Mouse (Mus musculus) midbrain, embryonic 10.5 days (tissue): ENCODE data around the gene Tmem200b. TPM values are rescaled to one million over a fixed set of nuclear protein-coding genes. Genes with fewer than 3 reads are reported as not detected.

Experiments used
- DNase-seq: peaks from one replicate; pipeline ENCODE4 v3.0.0-alpha.2; 2017; ENCODE audit warnings: low spot score
- H3K27ac ChIP-seq: fragments of 300-500 bp; sonication (generic); replicated peaks from 2 replicates; pipeline ENCODE4 v1.5.1; 2016; ENCODE audit warnings: mild to moderate bottlenecking
- H3K27me3 ChIP-seq: fragments of 300-500 bp; sonication (generic); 2 replicates; pipeline ENCODE4 v1.6.1; 2016; ENCODE audit warnings: low read depth, mild to moderate bottlenecking; ENCODE audit not compliant: poor library complexity, severe bottlenecking
- H3K36me3 ChIP-seq: fragments of 300-500 bp; sonication (generic); 2 replicates; pipeline ENCODE4 v1.6.1; 2016; ENCODE audit warnings: mild to moderate bottlenecking, moderate library complexity
- H3K4me1 ChIP-seq: fragments of 300-500 bp; sonication (generic); 2 replicates; pipeline ENCODE4 v1.6.1; 2016
- H3K4me3 ChIP-seq: fragments of 300-500 bp; sonication (generic); 2 replicates; pipeline ENCODE4 v1.5.1; 2016; ENCODE audit warnings: mild to moderate bottlenecking, moderate library complexity
- H3K9me3 ChIP-seq: fragments of 300-500 bp; sonication (generic); replicated peaks from 2 replicates; pipeline ENCODE4 v1.6.1; 2016; ENCODE audit warnings: mild to moderate bottlenecking
- WGBS: fragments of 180-500 bp; shearing (Covaris S2); methylation state at CpG from one replicate; pipeline ENCODE4 v1.1.7; 2016; 5-methylcytosine and 5-hydroxymethylcytosine counted together
- polyA plus RNA-seq: library from polyadenylated mRNA; unstranded; fragments of >200 nt; fragmentation: Nextera tagmentation; extraction: Ambion mirVana; gene quantifications from 2 replicates; pipeline ENCODE4 v1.2.1, GENCODE M21; 2016

Tmem200b gene
- polyA plus RNA-seq, 1 experiment from 2014 or later, result 0.49 TPM

DNA sequence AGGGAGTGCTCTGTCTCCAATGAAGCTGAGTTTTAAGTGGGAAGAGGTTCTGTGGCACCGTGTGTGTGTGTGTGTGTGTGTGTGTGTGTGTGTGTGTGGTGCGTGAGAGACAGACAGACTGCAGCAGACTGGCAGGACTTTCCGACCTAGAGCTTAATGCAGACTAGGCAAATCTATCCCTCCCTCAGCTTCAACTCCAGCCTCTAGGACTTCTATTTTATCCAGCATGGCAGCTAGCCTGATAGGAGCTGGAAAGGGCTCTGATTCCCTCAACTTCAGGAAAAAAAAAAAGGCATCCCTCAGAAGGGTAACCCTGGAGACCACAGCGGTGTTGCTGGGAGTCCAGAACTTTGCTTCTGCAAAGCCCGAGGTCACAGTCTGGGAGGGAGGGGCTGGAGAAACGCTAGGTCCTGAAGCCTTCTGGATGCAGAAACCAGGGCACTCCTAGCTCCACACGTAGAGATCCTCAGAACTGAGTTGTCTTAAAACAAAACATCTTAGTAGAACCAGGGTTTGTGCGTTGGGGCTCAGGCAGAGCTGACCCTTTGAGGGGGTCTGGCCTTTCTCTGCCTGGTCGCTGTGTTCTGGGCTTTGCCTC is 7.4 kb upstream of the Tmem200b start:
- 9% methylated on average over 9 of the region's 9 CpGs for WGBS
- peaks cover 72% of the 10 kb centered on the region for H3K4me1 ChIP-seq
- H3K4me3 ChIP-seq, result 0 out of 2 replicates have a peak overlapping the region, but pooled peaks have one; percentile 16
- H3K9me3 ChIP-seq, result no peaks in the 10 kb centered on the region
- DNase-seq, result peak; percentile 43
- H3K27ac ChIP-seq, result no peak overlapping the region
- H3K27me3 ChIP-seq, result peaks cover 82% of the 10 kb centered on the region
- H3K36me3 ChIP-seq, result no peaks in the 10 kb centered on the region

DNA sequence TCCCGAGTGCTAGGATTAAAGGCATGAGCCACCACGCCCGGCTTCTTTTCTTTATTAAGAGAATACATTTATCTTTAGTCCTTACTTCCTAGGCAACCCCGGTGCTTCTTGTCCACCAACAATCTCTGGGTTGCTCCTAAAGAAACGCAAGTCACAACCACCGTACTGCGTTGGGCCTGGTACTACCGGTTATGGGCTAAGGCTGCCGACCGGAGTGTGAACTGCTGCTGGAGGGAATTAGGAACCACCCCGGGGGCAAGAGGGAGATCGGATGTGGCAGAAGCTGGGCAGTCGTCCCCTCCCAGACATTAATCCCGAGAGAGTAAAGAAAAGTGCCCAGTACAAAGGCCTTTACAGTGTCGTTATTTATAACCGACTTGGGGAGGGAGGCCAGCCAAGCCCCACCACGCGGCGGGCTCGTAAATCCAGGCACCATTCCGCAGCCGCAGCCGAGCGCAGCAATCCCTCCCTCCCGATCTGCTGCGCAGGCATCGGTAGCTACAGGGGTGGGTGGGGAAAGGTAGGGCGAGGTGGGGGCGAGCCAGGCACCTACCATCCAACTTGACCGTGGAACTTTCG is 6.6 kb upstream of the Tmem200b start:
- peaks cover 73% of the 10 kb centered on the region for H3K4me1 ChIP-seq
- DNase-seq, result peak; percentile 56
- H3K4me3 ChIP-seq, result peak overlapping the region; percentile 49
- no peaks in the 10 kb centered on the region for H3K36me3 ChIP-seq
- H3K27ac ChIP-seq, result 0 out of 2 replicates have a peak overlapping the region, but pooled peaks have one; percentile 33
- under 1% methylated on average over 31 of the region's 31 CpGs for WGBS
- peaks cover 90% of the 10 kb centered on the region for H3K27me3 ChIP-seq
- H3K9me3 ChIP-seq, result no peaks in the 10 kb centered on the region

DNA sequence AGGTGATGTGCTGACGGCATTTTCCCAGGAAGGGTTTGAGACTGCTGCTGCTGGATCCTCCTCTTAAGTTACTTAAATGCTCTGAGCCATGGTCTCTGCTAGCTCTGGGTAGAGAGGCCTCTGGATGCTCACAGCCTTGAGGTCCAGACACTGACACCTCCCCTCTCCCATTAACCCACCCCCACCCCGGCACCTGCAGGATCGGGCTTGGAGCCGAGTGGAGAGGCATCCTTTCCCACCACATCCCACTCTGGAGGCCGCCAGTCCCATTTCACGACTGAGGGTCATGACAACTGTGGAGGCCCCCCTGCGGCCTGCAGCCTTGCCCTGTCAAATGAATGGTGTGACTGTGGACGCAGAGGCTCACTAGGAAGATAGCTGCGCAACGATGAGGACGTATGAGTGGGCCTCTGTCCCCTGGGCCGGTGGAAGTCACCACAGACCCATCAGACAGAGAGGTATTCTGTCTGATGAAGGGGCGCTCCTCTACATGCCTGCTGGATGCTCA is 5.7 kb upstream of the Tmem200b start:
- Histone ChIP-seq H3K4me3 (peak overlapping the region; percentile 49), H3K9me3 (no peaks in the 10 kb centered on the region), H3K27ac (no peak overlapping the region), H3K36me3 (no peaks in the 10 kb centered on the region), H3K4me1 (peaks cover 73% of the 10 kb centered on the region), H3K27me3 (peaks cover 99% of the 10 kb centered on the region)
- DNase-seq, result peak; percentile 27
- 13% methylated on average over 13 of the region's 13 CpGs for WGBS

GRCm38 (mm10) chr4:131916425-131916824 is 5.1 kb upstream of the Tmem200b start:
- H3K9me3 ChIP-seq, result no peaks in the 10 kb centered on the region
- WGBS, result 5% methylated on average over 15 of the region's 15 CpGs
- peaks cover 73% of the 10 kb centered on the region for H3K4me1 ChIP-seq

GRCm38 (mm10) chr4:131917010-131917555 is 4.5 kb upstream of the Tmem200b start:
- peaks cover 77% of the 10 kb centered on the region for H3K4me1 ChIP-seq
- no peak overlapping the region for H3K4me3 ChIP-seq
- WGBS, result 77% methylated on average over 10 of the region's 10 CpGs
- H3K27me3 ChIP-seq, result peaks cover 99% of the 10 kb centered on the region
- no peak overlapping the region for H3K27ac ChIP-seq
- no peak for DNase-seq
- no peaks in the 10 kb centered on the region for H3K9me3 ChIP-seq
- H3K36me3 ChIP-seq, result no peaks in the 10 kb centered on the region

More at GRCm38 (mm10) chr4:131916425-131916824, 5.1 kb upstream of the Tmem200b start:
- DNase-seq, result peak; percentile 82
- Histone ChIP-seq H3K27ac (no peak overlapping the region), H3K36me3 (no peaks in the 10 kb centered on the region), H3K27me3 (peaks cover 99% of the 10 kb centered on the region), H3K4me3 (peak overlapping the region; percentile 49; the same call in 1 of the 2 replicates)

DNA sequence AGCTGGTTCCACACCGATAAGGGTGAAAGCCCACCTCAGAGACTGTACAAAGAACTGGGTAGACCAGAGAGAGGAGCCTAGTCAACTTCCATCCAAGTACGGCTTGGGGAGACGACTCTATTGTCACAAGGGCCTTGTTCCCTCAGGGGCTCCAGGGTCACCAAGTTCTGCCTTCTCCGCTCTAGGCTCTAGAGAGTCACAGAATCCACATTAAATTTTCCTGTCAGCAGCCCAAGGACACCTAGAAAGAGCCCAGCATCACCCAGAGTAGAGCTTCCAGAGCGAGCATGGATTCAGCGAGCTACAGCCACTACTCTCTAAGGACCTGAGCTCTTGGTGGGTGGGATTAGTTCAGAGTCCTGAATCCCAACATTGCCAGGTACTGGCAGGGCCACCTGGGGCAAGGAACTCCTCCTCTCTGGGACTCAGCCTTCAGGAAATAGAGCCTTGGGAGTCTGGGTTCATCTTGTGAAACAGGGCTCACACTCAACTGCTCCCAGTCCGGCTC is 3.5 kb upstream of the Tmem200b start:
- Histone ChIP-seq H3K4me3 (no peak overlapping the region), H3K36me3 (peaks cover 6% of the 10 kb centered on the region), H3K9me3 (no peaks in the 10 kb centered on the region), H3K27me3 (peaks cover 99% of the 10 kb centered on the region), H3K27ac (no peak overlapping the region), H3K4me1 (peaks cover 84% of the 10 kb centered on the region)
- 48% methylated on average over 7 of the region's 7 CpGs for WGBS
- no peak for DNase-seq

DNA sequence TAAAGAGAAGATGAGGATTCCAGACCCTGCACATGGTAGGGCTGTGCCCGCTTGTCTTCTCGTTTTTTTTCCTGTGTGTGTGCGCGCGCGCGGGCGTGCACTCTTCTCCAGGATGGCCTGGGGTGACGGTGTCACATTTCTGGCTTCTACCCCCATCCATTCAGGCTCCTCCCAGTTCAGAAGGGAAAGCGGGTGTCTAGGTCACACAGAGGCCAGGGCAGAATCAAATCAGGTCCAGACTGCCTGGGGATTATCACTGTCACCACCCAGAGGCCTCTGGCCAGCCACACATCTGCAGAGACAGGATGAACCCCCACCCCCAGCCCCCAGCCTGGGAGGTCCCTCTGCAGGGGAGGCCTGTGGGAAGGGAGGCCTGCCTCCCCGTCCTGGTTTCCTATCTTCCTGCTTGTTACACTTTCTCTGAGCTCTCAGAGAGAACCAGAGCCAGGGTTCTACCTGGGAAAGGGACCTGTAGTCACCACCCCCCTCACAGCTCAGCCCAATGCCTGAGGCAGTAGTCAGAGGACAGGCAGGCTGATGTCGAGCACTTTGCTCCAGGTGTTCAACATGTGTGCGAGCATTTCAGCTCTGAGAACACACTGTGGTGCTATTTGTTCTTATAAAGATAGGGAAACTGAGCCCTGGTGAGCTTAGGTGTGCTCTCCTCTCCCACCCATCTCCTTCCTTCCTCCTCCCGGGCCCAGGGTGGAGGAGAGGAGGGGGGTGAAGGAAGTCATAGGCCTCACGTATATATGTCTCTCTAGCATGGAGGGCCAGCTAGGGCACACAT is 2.7 kb upstream of the Tmem200b start:
- WGBS, result 6% methylated on average over 15 of the region's 15 CpGs
- Histone ChIP-seq H3K27ac (peak overlapping the region; percentile 46; the same call in 1 of the 2 replicates), H3K27me3 (peaks cover 99% of the 10 kb centered on the region), H3K4me1 (peaks cover 76% of the 10 kb centered on the region), H3K4me3 (peak overlapping the region; percentile 29), H3K9me3 (no peaks in the 10 kb centered on the region), H3K36me3 (peaks cover 12% of the 10 kb centered on the region)
- peak; percentile 56 for DNase-seq

- Histone ChIP-seq H3K4me3 (peak overlapping the region; percentile 60), H3K27me3 (peaks cover 100% of the 10 kb centered on the region), H3K9me3 (no peaks in the 10 kb centered on the region), H3K36me3 (peaks cover 19% of the 10 kb centered on the region), H3K27ac (peak overlapping the region; percentile 75; the same call in 1 of the 2 replicates), H3K4me1 (peaks cover 71% of the 10 kb centered on the region)
- DNase-seq, result no peak
- 8% methylated on average over 15 of the region's 15 CpGs for WGBS
Measured at GRCm38 (mm10) chr4:131919506-131920140, 1.9 kb upstream of the Tmem200b start.

DNA sequence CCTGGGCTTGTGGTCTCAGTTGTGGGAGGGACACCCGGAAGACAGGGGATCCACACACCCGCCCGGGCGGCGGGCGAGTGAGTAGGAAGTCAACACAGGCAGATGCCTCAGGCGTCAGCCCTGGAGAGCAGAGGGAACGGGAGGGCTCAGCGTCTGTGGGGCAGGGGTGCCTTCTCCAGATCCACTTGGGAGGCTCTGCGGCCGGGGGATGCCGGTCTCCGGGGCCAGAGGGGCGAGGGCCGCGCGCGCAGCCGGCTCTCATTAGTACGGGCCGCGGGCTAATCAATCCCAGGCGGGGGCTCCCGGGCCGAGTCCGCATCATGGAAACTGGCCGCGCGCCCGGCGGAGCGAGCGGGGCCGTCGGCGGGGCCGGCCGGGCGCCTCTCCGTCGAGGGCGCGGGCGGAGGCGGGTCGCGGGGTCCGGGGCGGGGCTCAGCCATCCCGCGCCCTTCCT is 1.4 kb upstream of the Tmem200b start:
- peaks cover 24% of the 10 kb centered on the region for H3K36me3 ChIP-seq
- H3K4me3 ChIP-seq, result peak overlapping the region; percentile 60
- peak overlapping the region; percentile 75; the same call in 1 of the 2 replicates for H3K27ac ChIP-seq
- WGBS, result under 1% methylated on average over 51 of the region's 51 CpGs
- DNase-seq, result peak; percentile 59
- H3K9me3 ChIP-seq, result no peaks in the 10 kb centered on the region
- H3K4me1 ChIP-seq, result peaks cover 71% of the 10 kb centered on the region
- peaks cover 100% of the 10 kb centered on the region for H3K27me3 ChIP-seq

GRCm38 (mm10) chr4:131920595-131921351 is 798 bp upstream of the Tmem200b start:
- DNase-seq, result peak; percentile 75
- Histone ChIP-seq H3K4me3 (peak overlapping the region; percentile 60), H3K9me3 (no peaks in the 10 kb centered on the region), H3K36me3 (peaks cover 30% of the 10 kb centered on the region), H3K27ac (peak overlapping the region; percentile 75), H3K4me1 (peaks cover 70% of the 10 kb centered on the region), H3K27me3 (peaks cover 100% of the 10 kb centered on the region)
- under 1% methylated on average over 76 of the region's 76 CpGs for WGBS

DNA sequence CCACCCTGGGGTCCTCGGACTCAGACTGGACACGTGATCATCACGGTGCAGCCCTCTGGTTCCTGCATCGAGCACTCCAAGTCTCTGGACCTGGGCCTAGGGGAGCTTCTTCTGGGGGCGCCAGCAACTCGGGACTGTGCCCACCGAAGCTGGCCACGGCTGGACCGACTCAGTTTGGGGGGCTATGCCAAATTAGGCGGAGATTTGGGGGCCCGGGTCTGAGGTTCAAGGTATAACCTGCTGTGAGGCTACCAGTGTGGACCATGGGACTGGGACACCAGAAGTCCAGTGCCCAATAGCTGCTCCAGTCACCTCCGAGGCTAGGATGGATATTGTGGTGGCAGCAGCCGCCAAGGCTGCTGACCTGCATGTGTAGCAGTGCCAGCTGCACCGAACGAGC is 833 bp downstream of the Tmem200b start:
- Histone ChIP-seq H3K27ac (no peak overlapping the region), H3K27me3 (peaks cover 93% of the 10 kb centered on the region), H3K4me1 (peaks cover 72% of the 10 kb centered on the region), H3K36me3 (peaks cover 46% of the 10 kb centered on the region), H3K4me3 (peak overlapping the region; percentile 60), H3K9me3 (no peaks in the 10 kb centered on the region)
- WGBS, result 58% methylated on average over 15 of the region's 15 CpGs
- DNase-seq, result no peak
